Mouse (Mus musculus) myocyte (in vitro differentiated cells): ENCODE data around the gene Lrrc61.

Source experiments
- CEBPB ChIP-seq: IDR thresholded peaks from 2 replicates; pipeline ENCODE4 v1.6.1; 2011; ENCODE audit warnings: mild to moderate bottlenecking, moderate library complexity; ENCODE audit not compliant: poor library complexity, insufficient read depth, severe bottlenecking
- E2F4 ChIP-seq: IDR thresholded peaks from one replicate; pipeline ENCODE4 v1.6.1; 2011; ENCODE audit warnings: mild to moderate bottlenecking, control low read depth, moderate library complexity; ENCODE audit not compliant: insufficient read depth
- MAX ChIP-seq: IDR thresholded peaks from one replicate; pipeline ENCODE4 v1.6.1; 2011; ENCODE audit warnings: low read depth, mild to moderate bottlenecking, control low read depth
- MYOD1 ChIP-seq, 3 experiments: IDR thresholded peaks; one replicate each; pipeline ENCODE4 v1.6.1; 2011; ENCODE audit warnings: control low read depth in 2 of 3, low read depth in 2 of 3, mild to moderate bottlenecking in 2 of 3, moderate library complexity in 1 of 3; ENCODE audit not compliant: insufficient read length in 2 of 3, control insufficient read depth in 1 of 3
- MYOG ChIP-seq, 3 experiments: IDR thresholded peaks; one replicate each; pipeline ENCODE4 v1.6.1; 2011; ENCODE audit warnings: control low read depth in 2 of 3, low read depth in 2 of 3, mild to moderate bottlenecking in 2 of 3; ENCODE audit not compliant: insufficient read length in 2 of 3, control insufficient read depth in 1 of 3, insufficient read depth in 1 of 3
- POLR2A ChIP-seq: IDR thresholded peaks from one replicate; pipeline ENCODE4 v1.6.1; 2011; ENCODE audit warnings: low read depth, mild to moderate bottlenecking, control low read depth, moderate library complexity; ENCODE audit not compliant: insufficient read length
- POLR2AphosphoS2 ChIP-seq: IDR thresholded peaks from one replicate; pipeline ENCODE4 v1.6.1; 2011; ENCODE audit warnings: low read depth, control low read depth; ENCODE audit not compliant: insufficient read length
- REST ChIP-seq: IDR thresholded peaks from one replicate; pipeline ENCODE4 v1.6.1; 2011; ENCODE audit warnings: mild to moderate bottlenecking, control low read depth, moderate library complexity; ENCODE audit not compliant: insufficient read depth, insufficient read length
- SRF ChIP-seq: IDR thresholded peaks from one replicate; pipeline ENCODE4 v1.6.1; 2011; ENCODE audit warnings: low read depth; ENCODE audit not compliant: control insufficient read depth, insufficient read length
- TCF12 ChIP-seq: IDR thresholded peaks from one replicate; pipeline ENCODE4 v1.6.1; 2011; ENCODE audit warnings: mild to moderate bottlenecking, control low read depth; ENCODE audit not compliant: poor library complexity, insufficient read depth, severe bottlenecking
- TCF3 ChIP-seq: IDR thresholded peaks from one replicate; pipeline ENCODE4 v1.6.1; 2011; ENCODE audit warnings: low read depth, control low read depth; ENCODE audit not compliant: insufficient read length
- USF1 ChIP-seq: IDR thresholded peaks from one replicate; pipeline ENCODE4 v1.6.1; 2011; ENCODE audit warnings: low read depth, mild to moderate bottlenecking, control low read depth, moderate library complexity

DNA sequence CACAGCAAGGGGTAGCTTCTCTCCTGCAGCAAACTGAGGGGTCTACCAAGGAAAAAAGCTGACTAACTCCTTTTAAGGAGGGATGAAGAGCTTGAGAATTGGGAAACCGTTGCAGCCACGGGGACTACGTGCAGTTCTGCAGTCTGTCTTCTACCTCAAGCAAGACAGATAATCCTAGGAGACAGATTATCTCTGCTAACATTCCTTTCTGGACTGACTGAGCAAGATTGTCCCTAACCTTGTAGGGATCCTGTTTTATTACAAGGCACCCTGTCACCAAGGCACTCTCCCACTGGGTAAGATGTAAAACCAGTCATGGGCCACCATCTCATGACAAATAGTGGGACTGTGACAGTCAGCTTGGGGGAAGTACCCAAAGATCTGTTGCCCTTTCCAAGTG, 26.7 kb downstream of the Lrrc61 start:
- TF ChIP-seq REST (no peak), MYOG (IDR thresholded peaks at IDR 0.05; ENCODE audit: control insufficient read depth in 1 of 3, insufficient read depth in 1 of 3, insufficient read length in 2 of 3, low read depth in 2 of 3) (no peak), TCF12 (no peak), USF1 (no peak), CEBPB (no peak), POLR2A (no peak), POLR2AphosphoS2 (no peak), MYOD1 (IDR thresholded peaks at IDR 0.05; ENCODE audit: control insufficient read depth in 1 of 3, insufficient read length in 2 of 3, low read depth in 2 of 3) (no peak), SRF (no peak), MAX (no peak), TCF3 (no peak), E2F4 (no peak)
